Mouse (Mus musculus) liver, embryonic 11.5 days (tissue): ENCODE measurements around the gene Prkce. TPM values are rescaled to one million over a fixed set of nuclear protein-coding genes. Genes with fewer than 3 reads are reported as not detected.

Experiments
- ATAC-seq: fragments of 200-750 bp; cut with Nextera tagmentation; replicated peaks from 2 replicates; pipeline ENCODE4 v1.8.0; 2017; ENCODE audit warnings: moderate number of reproducible peaks, mild to moderate bottlenecking, moderate TSS enrichment, moderate library complexity; ENCODE audit not compliant: low FRiP score
- DNase-seq: peaks from one replicate; pipeline ENCODE4 v3.0.0-alpha.2; 2017; ENCODE audit warnings: low spot score
- H3K27ac ChIP-seq: fragments of 300-500 bp; sonication (generic); 2 replicates; pipeline ENCODE4 v1.5.1; 2014; ENCODE audit warnings: mild to moderate bottlenecking, low read depth, low read length, control low read depth
- H3K27me3 ChIP-seq: fragments of 300-500 bp; sonication (generic); replicated peaks from 2 replicates; pipeline ENCODE4 v1.6.1; 2014; ENCODE audit warnings: low read length, mixed read lengths; ENCODE audit not compliant: control insufficient read depth, insufficient read depth
- H3K36me3 ChIP-seq: fragments of 300-500 bp; sonication (generic); 2 replicates; pipeline ENCODE4 v1.6.1; 2014; ENCODE audit warnings: mild to moderate bottlenecking, low read length, moderate library complexity, mixed read lengths; ENCODE audit not compliant: control insufficient read depth, insufficient read depth
- H3K4me1 ChIP-seq: fragments of 300-500 bp; sonication (generic); replicated peaks from 2 replicates; pipeline ENCODE4 v1.6.1; 2014; ENCODE audit warnings: low read length, mixed read lengths; ENCODE audit not compliant: control insufficient read depth, insufficient read depth
- H3K4me2 ChIP-seq: fragments of 300-500 bp; sonication (generic); 2 replicates; pipeline ENCODE4 v1.6.1; 2014; ENCODE audit warnings: mild to moderate bottlenecking, control low read depth, moderate library complexity
- H3K4me3 ChIP-seq: fragments of 300-500 bp; sonication (generic); 2 replicates; pipeline ENCODE4 v1.5.1; 2014; ENCODE audit warnings: low read depth, low read length, control low read depth
- H3K9ac ChIP-seq: fragments of 300-500 bp; sonication (generic); 2 replicates; pipeline ENCODE4 v1.6.1; 2014; ENCODE audit warnings: low read depth, low read length, control low read depth
- H3K9me3 ChIP-seq: fragments of 300-500 bp; sonication (generic); 2 replicates; pipeline ENCODE4 v1.6.1; 2016; ENCODE audit warnings: low read length, inconsistent platforms, mixed read lengths; ENCODE audit not compliant: control insufficient read depth
- WGBS: fragments of 180-500 bp; shearing (Covaris S2); extraction: QIAGEN DNeasy Blood & Tissue Kit; methylation state at CpG from one replicate; pipeline ENCODE4 v1.1.7; 2014; 5-methylcytosine and 5-hydroxymethylcytosine counted together
- polyA plus RNA-seq: library from polyadenylated mRNA; unstranded; fragments of >200 nt; fragmentation: Nextera tagmentation; extraction: Ambion mirVana; gene quantifications from 2 replicates; pipeline ENCODE4 v1.2.1, GENCODE M21; 2014

Prkce gene
- polyA plus RNA-seq, 1 experiment from 2014 or later: 4.0 TPM

DNA sequence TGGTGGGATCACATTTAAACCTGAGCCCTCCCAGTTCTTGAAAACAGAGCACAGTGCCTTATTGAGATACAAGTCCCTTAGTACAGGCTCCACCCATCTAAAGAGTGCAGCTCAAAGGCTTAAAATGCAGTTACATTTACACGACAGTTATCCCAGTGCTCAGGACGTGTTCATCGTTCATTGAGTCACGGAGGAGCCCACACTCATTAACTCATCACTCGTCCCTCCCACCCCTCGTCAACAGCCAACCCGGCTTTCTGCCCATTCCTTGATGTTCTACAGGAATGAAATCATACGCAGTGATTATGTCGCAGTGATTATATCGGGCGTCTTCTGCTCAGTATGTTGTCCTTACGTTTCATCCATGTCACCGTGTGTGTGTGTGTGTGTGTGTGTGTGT lies 102.9 kb downstream of the Prkce start:
- no peaks in the 10 kb centered on the region for H3K9me3 ChIP-seq
- no peak overlapping the region for H3K9ac ChIP-seq
- no peaks in the 10 kb centered on the region for H3K36me3 ChIP-seq
- DNase-seq: no peak
- H3K27ac ChIP-seq: no peak overlapping the region
- 91% methylated on average over 13 of the region's 13 CpGs for WGBS
- H3K4me1 ChIP-seq: peaks cover 2% of the 10 kb centered on the region; the same call in 1 of the 2 replicates
- H3K27me3 ChIP-seq: no peaks in the 10 kb centered on the region
- ATAC-seq: no peak
- H3K4me3 ChIP-seq: no peak overlapping the region
- no peak overlapping the region for H3K4me2 ChIP-seq

DNA sequence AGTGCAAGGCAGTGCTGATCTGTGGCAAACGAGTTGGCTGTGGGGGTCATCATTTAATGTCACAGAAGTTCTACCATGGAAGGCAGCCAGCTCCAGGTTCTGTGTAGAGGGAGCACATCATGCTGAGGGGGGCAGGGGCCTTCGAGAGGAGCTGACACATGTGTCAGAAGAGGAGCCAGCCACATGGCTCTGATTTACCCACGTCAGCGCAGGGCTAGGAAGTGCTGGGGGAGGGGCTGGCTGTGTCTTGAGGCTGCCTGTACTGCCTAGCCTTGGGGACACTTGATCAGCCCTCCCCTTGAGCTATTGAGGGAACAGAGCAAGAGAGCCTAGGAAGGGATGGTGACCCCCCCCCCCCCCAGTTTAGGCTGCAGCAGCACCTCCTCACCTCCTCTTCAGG lies 103.7 kb downstream of the Prkce start:
- WGBS: 31% methylated on average over 4 of the region's 4 CpGs
- no peaks in the 10 kb centered on the region for H3K36me3 ChIP-seq
- no peak overlapping the region for H3K27ac ChIP-seq
- no peaks in the 10 kb centered on the region for H3K9me3 ChIP-seq
- DNase-seq (no peak), ATAC-seq (no peak)
- peaks cover 2% of the 10 kb centered on the region; the same call in 1 of the 2 replicates for H3K4me1 ChIP-seq
- H3K27me3 ChIP-seq: no peaks in the 10 kb centered on the region
- no peak overlapping the region for H3K4me3 ChIP-seq
- no peak overlapping the region for H3K4me2 ChIP-seq
- no peak overlapping the region for H3K9ac ChIP-seq

DNA sequence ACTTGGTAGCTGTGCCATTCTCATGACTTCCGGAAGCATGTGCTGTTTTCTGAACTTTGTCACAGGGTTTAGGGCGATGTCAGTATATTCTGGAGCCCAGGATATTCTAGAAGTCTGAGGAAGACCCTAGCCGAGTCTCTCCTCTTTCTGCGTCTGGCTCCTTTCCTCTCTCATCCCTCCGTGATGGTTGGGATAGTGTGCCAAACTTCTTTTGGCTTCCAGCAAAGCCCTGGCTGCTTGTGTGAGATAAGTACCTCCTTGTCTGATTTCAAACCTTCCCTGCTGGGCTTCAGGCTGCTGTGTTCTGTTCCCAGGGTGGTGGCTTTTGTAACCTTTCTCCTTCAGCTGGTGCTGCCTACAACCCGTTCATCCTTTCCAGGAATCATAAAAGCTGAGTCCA lies 105.4 kb downstream of the Prkce start:
- Histone ChIP-seq H3K36me3 (no peaks in the 10 kb centered on the region), H3K4me3 (no peak overlapping the region), H3K4me2 (no peak overlapping the region), H3K27ac (no peak overlapping the region), H3K4me1 (peaks cover 2% of the 10 kb centered on the region; the same call in 1 of the 2 replicates), H3K9me3 (no peaks in the 10 kb centered on the region), H3K27me3 (no peaks in the 10 kb centered on the region), H3K9ac (no peak overlapping the region)
- ATAC-seq (no peak), DNase-seq (no peak)
- 59% methylated on average over 6 of the region's 6 CpGs for WGBS

GRCm38 (mm10) chr17:86273566-86274349 lies 106.2 kb downstream of the Prkce start:
- Histone ChIP-seq H3K9ac (no peak overlapping the region), H3K36me3 (no peaks in the 10 kb centered on the region), H3K4me1 (peaks cover 2% of the 10 kb centered on the region; the same call in 1 of the 2 replicates), H3K4me3 (no peak overlapping the region), H3K27ac (no peak overlapping the region), H3K27me3 (no peaks in the 10 kb centered on the region), H3K9me3 (no peaks in the 10 kb centered on the region), H3K4me2 (no peak overlapping the region)
- WGBS: 82% methylated on average over 9 of the region's 9 CpGs
- no peak for ATAC-seq
- DNase-seq: no peak

DNA sequence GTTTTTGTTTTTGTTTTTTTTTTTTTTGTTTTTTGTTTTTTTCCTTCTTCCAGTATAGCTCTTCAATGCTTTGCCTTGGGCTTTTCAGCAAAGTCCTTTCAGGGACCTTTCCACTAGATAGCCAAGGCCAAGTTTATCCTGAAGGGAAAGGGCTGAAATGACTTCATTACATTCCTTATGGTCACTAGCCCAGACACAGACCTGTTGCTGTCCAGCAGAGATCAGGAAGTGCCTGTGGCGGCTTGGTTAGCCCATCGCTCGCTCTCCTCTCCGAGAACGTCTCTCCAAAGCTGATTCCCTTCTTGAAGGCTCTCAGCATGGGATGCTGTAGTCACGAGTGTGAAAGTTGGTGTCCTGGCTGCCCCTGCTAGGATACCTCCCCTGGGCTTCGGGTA lies 106.8 kb downstream of the Prkce start:
- no peaks in the 10 kb centered on the region for H3K9me3 ChIP-seq
- no peak overlapping the region for H3K9ac ChIP-seq
- H3K27ac ChIP-seq: no peak overlapping the region
- no peak overlapping the region for H3K4me3 ChIP-seq
- ATAC-seq: no peak
- H3K4me1 ChIP-seq: peaks cover 4% of the 10 kb centered on the region; the same call in 1 of the 2 replicates
- 50% methylated on average over 7 of the region's 7 CpGs for WGBS
- H3K4me2 ChIP-seq: no peak overlapping the region
- H3K27me3 ChIP-seq: no peaks in the 10 kb centered on the region
- H3K36me3 ChIP-seq: no peaks in the 10 kb centered on the region
- no peak for DNase-seq

- Histone ChIP-seq H3K4me3 (no peak overlapping the region), H3K36me3 (no peaks in the 10 kb centered on the region), H3K9ac (no peak overlapping the region), H3K4me2 (no peak overlapping the region), H3K27ac (no peak overlapping the region), H3K4me1 (peaks cover 4% of the 10 kb centered on the region; the same call in 1 of the 2 replicates), H3K27me3 (no peaks in the 10 kb centered on the region), H3K9me3 (no peaks in the 10 kb centered on the region)
- WGBS: 87% methylated on average over 4 of the region's 4 CpGs
- no peak for DNase-seq
- ATAC-seq: no peak
Measured at GRCm38 (mm10) chr17:86276381-86276780, 108.8 kb downstream of the Prkce start.

- 61% methylated on average over 8 of the region's 8 CpGs for WGBS
- DNase-seq: no peak
- Histone ChIP-seq H3K4me3 (no peak overlapping the region), H3K9me3 (no peaks in the 10 kb centered on the region), H3K27ac (no peak overlapping the region), H3K4me2 (no peak overlapping the region), H3K36me3 (no peaks in the 10 kb centered on the region), H3K27me3 (no peaks in the 10 kb centered on the region), H3K4me1 (0 out of 2 replicates have a peak, but pooled peaks cover 3% of the 10 kb centered on the region), H3K9ac (no peak overlapping the region)
- ATAC-seq: no peak
Measured at GRCm38 (mm10) chr17:86277032-86277798, 109.6 kb downstream of the Prkce start.

GRCm38 (mm10) chr17:86277999-86278526 lies 110.5 kb downstream of the Prkce start:
- Histone ChIP-seq H3K27ac (no peak overlapping the region), H3K27me3 (no peaks in the 10 kb centered on the region), H3K9ac (no peak overlapping the region), H3K9me3 (no peaks in the 10 kb centered on the region), H3K36me3 (no peaks in the 10 kb centered on the region), H3K4me2 (no peak overlapping the region), H3K4me1 (0 out of 2 replicates have a peak, but pooled peaks cover 3% of the 10 kb centered on the region), H3K4me3 (no peak overlapping the region)
- DNase-seq (no peak), ATAC-seq (no peak)
- WGBS: 45% methylated on average over 5 of the region's 5 CpGs
